Mouse (Mus musculus) forebrain, embryonic 11.5 days (tissue): ENCODE data around the gene Ccer2. TPM values are rescaled to one million over a fixed set of nuclear protein-coding genes. Genes with fewer than 3 reads are reported as not detected.

Experiments used
- ATAC-seq: fragments of 200-750 bp; cut with Nextera tagmentation; replicated peaks from 2 replicates; pipeline ENCODE4 v1.8.0; 2017; ENCODE audit warnings: moderate TSS enrichment; ENCODE audit not compliant: low FRiP score
- DNase-seq: peaks from one replicate; pipeline ENCODE4 v3.0.0-alpha.2; 2017; ENCODE audit warnings: low spot score
- H3K27ac ChIP-seq: fragments of 300-500 bp; sonication (generic); 2 replicates; pipeline ENCODE4 v1.5.1; 2014; ENCODE audit warnings: low read depth, low read length
- H3K27me3 ChIP-seq: fragments of 300-500 bp; sonication (generic); 2 replicates; pipeline ENCODE4 v1.6.1; 2014; ENCODE audit warnings: mild to moderate bottlenecking, low read length, mixed read lengths; ENCODE audit not compliant: control insufficient read depth, insufficient read depth
- H3K36me3 ChIP-seq: fragments of 300-500 bp; sonication (generic); 2 replicates; pipeline ENCODE4 v1.6.1; 2014; ENCODE audit warnings: mild to moderate bottlenecking, low read length, moderate library complexity, mixed read lengths; ENCODE audit not compliant: control insufficient read depth, insufficient read depth
- H3K4me1 ChIP-seq: fragments of 300-500 bp; sonication (generic); replicated peaks from 2 replicates; pipeline ENCODE4 v1.6.1; 2014; ENCODE audit warnings: low read length, mixed read lengths; ENCODE audit not compliant: control insufficient read depth, insufficient read depth
- H3K4me2 ChIP-seq: fragments of 300-500 bp; sonication (generic); 2 replicates; pipeline ENCODE4 v1.6.1; 2014; ENCODE audit warnings: low read depth, mild to moderate bottlenecking, low read length, moderate library complexity, mixed read lengths; ENCODE audit not compliant: severe bottlenecking
- H3K4me3 ChIP-seq: fragments of 300-500 bp; sonication (generic); 2 replicates; pipeline ENCODE4 v1.5.1; 2014; ENCODE audit warnings: low read depth, low read length
- H3K9ac ChIP-seq: fragments of 300-500 bp; sonication (generic); 2 replicates; pipeline ENCODE4 v1.6.1; 2014; ENCODE audit warnings: low read length
- H3K9me3 ChIP-seq: fragments of 300-500 bp; sonication (generic); 2 replicates; pipeline ENCODE4 v1.6.1; 2016; ENCODE audit warnings: low read length, mixed read lengths; ENCODE audit not compliant: control insufficient read depth
- WGBS: fragments of 180-500 bp; shearing (Covaris S2); extraction: QIAGEN DNeasy Blood & Tissue Kit; methylation state at CpG from one replicate; pipeline ENCODE4 v1.1.7; 2014; 5-methylcytosine and 5-hydroxymethylcytosine counted together
- polyA plus RNA-seq: library from polyadenylated mRNA; unstranded; fragments of >200 nt; fragmentation: Nextera tagmentation; extraction: Ambion mirVana; gene quantifications from 2 replicates; pipeline ENCODE4 v1.2.1, GENCODE M21; 2014

Gene Ccer2
- not detected in 2 replicates for polyA plus RNA-seq

GRCm38 (mm10) chr7:28756079-28756478 lies at the start of gene Ccer2:
TSS of gene Ccer2 (plus strand) at chr7:28756174.
- no peaks in the 10 kb centered on the region for H3K9me3 ChIP-seq
- WGBS = 4% methylated on average over 16 of the region's 17 CpGs
- H3K4me1 ChIP-seq = 0 out of 2 replicates have a peak, but pooled peaks cover 2% of the 10 kb centered on the region
- no peak within 1 kb of the TSS for H3K27ac ChIP-seq
- H3K36me3 ChIP-seq = no peaks in the 10 kb centered on the region; the same call in 1 of the 2 replicates
- ATAC-seq (no peak), DNase-seq (no peak)
- H3K4me2 ChIP-seq = peak within 1 kb of the TSS; percentile 29; the same call in 1 of the 2 replicates
- no peak within 1 kb of the TSS; the same call in 1 of the 2 replicates for H3K9ac ChIP-seq
- H3K4me3 ChIP-seq = no peak within 1 kb of the TSS
- H3K27me3 ChIP-seq = no peaks in the 10 kb centered on the region

GRCm38 (mm10) chr7:28709454-28709853 lies 46.5 kb upstream of the Ccer2 start:
- no peaks in the 10 kb centered on the region for H3K9me3 ChIP-seq
- H3K4me3 ChIP-seq = no peak overlapping the region
- no peaks in the 10 kb centered on the region for H3K36me3 ChIP-seq
- no peak for DNase-seq
- no peak overlapping the region for H3K27ac ChIP-seq
- no peaks in the 10 kb centered on the region for H3K27me3 ChIP-seq
- ATAC-seq = no peak
- H3K9ac ChIP-seq = no peak overlapping the region
- no peak overlapping the region for H3K4me2 ChIP-seq
- H3K4me1 ChIP-seq = no peaks in the 10 kb centered on the region

- DNase-seq (no peak), ATAC-seq (no peak)
- H3K9ac ChIP-seq = no peak overlapping the region
- H3K27me3 ChIP-seq = no peaks in the 10 kb centered on the region
- H3K36me3 ChIP-seq = no peaks in the 10 kb centered on the region
- H3K9me3 ChIP-seq = no peaks in the 10 kb centered on the region
- H3K4me2 ChIP-seq = no peak overlapping the region
- no peak overlapping the region for H3K4me3 ChIP-seq
- 65% methylated on average over 3 of the region's 3 CpGs for WGBS
- H3K4me1 ChIP-seq = no peaks in the 10 kb centered on the region
- no peak overlapping the region for H3K27ac ChIP-seq
These were observed 45.0 kb upstream of the Ccer2 start for GRCm38 (mm10) chr7:28710962-28711361.

- no peak overlapping the region for H3K27ac ChIP-seq
- no peaks in the 10 kb centered on the region for H3K27me3 ChIP-seq
- H3K9ac ChIP-seq = no peak overlapping the region
- WGBS = 84% methylated on average over 5 of the region's 5 CpGs
- H3K36me3 ChIP-seq = no peaks in the 10 kb centered on the region
- DNase-seq = no peak
- H3K9me3 ChIP-seq = no peaks in the 10 kb centered on the region
- ATAC-seq = no peak
- 0 out of 2 replicates have a peak, but pooled peaks cover 2% of the 10 kb centered on the region for H3K4me1 ChIP-seq
- no peak overlapping the region for H3K4me2 ChIP-seq
- H3K4me3 ChIP-seq = no peak overlapping the region
These were observed 41.3 kb upstream of the Ccer2 start for GRCm38 (mm10) chr7:28714667-28715066.

- Histone ChIP-seq H3K27me3 (no peaks in the 10 kb centered on the region), H3K4me1 (0 out of 2 replicates have a peak, but pooled peaks cover 2% of the 10 kb centered on the region), H3K27ac (no peak overlapping the region), H3K9ac (no peak overlapping the region), H3K36me3 (no peaks in the 10 kb centered on the region), H3K4me3 (no peak overlapping the region), H3K4me2 (no peak overlapping the region), H3K9me3 (no peaks in the 10 kb centered on the region)
- WGBS = 97% methylated on average over 2 of the region's 2 CpGs
- no peak for DNase-seq
- ATAC-seq = no peak
These were observed 40.4 kb upstream of the Ccer2 start for GRCm38 (mm10) chr7:28715598-28715997.

- peak; percentile 88 for DNase-seq
These were observed 39.2 kb upstream of the Ccer2 start, which contains the start of gene Fbxo17 for GRCm38 (mm10) chr7:28716590-28717281. TSS of gene Fbxo17 (plus strand) at chr7:28716804.

GRCm38 (mm10) chr7:28717726-28718125 lies 38.2 kb upstream of the Ccer2 start:
- H3K4me1 ChIP-seq = 0 out of 2 replicates have a peak, but pooled peaks cover 2% of the 10 kb centered on the region
- DNase-seq (no peak), ATAC-seq (no peak)
- 88% methylated on average over 10 of the region's 10 CpGs for WGBS
- no peak overlapping the region for H3K27ac ChIP-seq
- H3K27me3 ChIP-seq = no peaks in the 10 kb centered on the region
- no peak overlapping the region for H3K4me3 ChIP-seq
- H3K36me3 ChIP-seq = no peaks in the 10 kb centered on the region
- H3K9me3 ChIP-seq = no peaks in the 10 kb centered on the region
- no peak overlapping the region for H3K9ac ChIP-seq
- H3K4me2 ChIP-seq = no peak overlapping the region

More at GRCm38 (mm10) chr7:28716590-28717281, 39.2 kb upstream of the Ccer2 start, which contains the start of gene Fbxo17:
- 2% methylated on average over 36 of the region's 36 CpGs for WGBS
- Histone ChIP-seq H3K9ac (peak within 1 kb of the TSS; percentile 70), H3K36me3 (no peaks in the 10 kb centered on the region), H3K4me2 (peak within 1 kb of the TSS; percentile 71), H3K4me3 (peak within 1 kb of the TSS; percentile 41), H3K4me1 (0 out of 2 replicates have a peak, but pooled peaks cover 2% of the 10 kb centered on the region), H3K27me3 (no peaks in the 10 kb centered on the region), H3K27ac (no peak within 1 kb of the TSS), H3K9me3 (no peaks in the 10 kb centered on the region)
- ATAC-seq = peak; percentile 74

- no peaks in the 10 kb centered on the region for H3K36me3 ChIP-seq
- H3K4me1 ChIP-seq = 0 out of 2 replicates have a peak, but pooled peaks cover 2% of the 10 kb centered on the region
- H3K27me3 ChIP-seq = no peaks in the 10 kb centered on the region
- no peak overlapping the region for H3K4me3 ChIP-seq
- no peak for DNase-seq
- no peak for ATAC-seq
- no peak overlapping the region for H3K9ac ChIP-seq
- no peaks in the 10 kb centered on the region for H3K9me3 ChIP-seq
- no peak overlapping the region for H3K4me2 ChIP-seq
- WGBS = 66% methylated on average over 4 of the region's 4 CpGs
- no peak overlapping the region for H3K27ac ChIP-seq
These were observed 36.8 kb upstream of the Ccer2 start for GRCm38 (mm10) chr7:28719159-28719558.
